Mouse (Mus musculus): ENCODE results near the gene Gm4297. TPM values are rescaled to one million over a fixed set of nuclear protein-coding genes. Genes with fewer than 3 reads are reported as not detected.
"Not testable (repeated sequence)": the region's sequence is repeated elsewhere in the genome, so short reads cannot be mapped to it uniquely, and the experiment has no call there.

Gene Gm4297
- polyA plus RNA-seq (2016; fragmentation: Nextera tagmentation; extraction: Ambion mirVana) = not detected in 2 replicates

GRCm38 (mm10) chrX:24574795-24575194 lies at the start of gene Gm4297:
Gene Gm4297 (minus strand): TSS chrX:24574895.
- ATAC-seq; H3K36me3 ChIP-seq; H3K27ac ChIP-seq; H3K27me3 ChIP-seq (replicated peaks); H3K4me3 ChIP-seq; H3K4me2 ChIP-seq; H3K9ac ChIP-seq; H3K9me3 ChIP-seq (replicated peaks); H3K4me1 ChIP-seq: not testable (repeated sequence)
- WGBS (ENCODE audit: insufficient replicate concordance) = 80% methylated on average over 4 of the region's 4 CpGs

Small RNAs within 50 kb of the gene (microRNA-seq; reads per million reads assigned to microRNA genes)
- gene Gm27839 (not detected), gene Gm27910 (not detected)

Other genes with a start within 250 kb of the Gm4297 start
- gene Gm5934, start 74.1 kb downstream of the Gm4297 start, polyA plus RNA-seq (2016; fragmentation: Nextera tagmentation; extraction: Ambion mirVana) = not detected in 2 replicates
- gene Gm5935, start 200.3 kb upstream of the Gm4297 start, polyA plus RNA-seq (2016; fragmentation: Nextera tagmentation; extraction: Ambion mirVana) = not detected in 2 replicates